Mouse (Mus musculus): ENCODE measurements at regions not wholly inside any gene's neighbourhood (a gene's known extent, or its start where the extent isn't known, plus 50 kb on each side); places are given as distances from the start of the nearest gene placed in this dataset.
"Not testable (repeated sequence)": the region's sequence is repeated elsewhere in the genome, so short reads cannot be mapped to it uniquely, and the experiment has no call there.

DNA sequence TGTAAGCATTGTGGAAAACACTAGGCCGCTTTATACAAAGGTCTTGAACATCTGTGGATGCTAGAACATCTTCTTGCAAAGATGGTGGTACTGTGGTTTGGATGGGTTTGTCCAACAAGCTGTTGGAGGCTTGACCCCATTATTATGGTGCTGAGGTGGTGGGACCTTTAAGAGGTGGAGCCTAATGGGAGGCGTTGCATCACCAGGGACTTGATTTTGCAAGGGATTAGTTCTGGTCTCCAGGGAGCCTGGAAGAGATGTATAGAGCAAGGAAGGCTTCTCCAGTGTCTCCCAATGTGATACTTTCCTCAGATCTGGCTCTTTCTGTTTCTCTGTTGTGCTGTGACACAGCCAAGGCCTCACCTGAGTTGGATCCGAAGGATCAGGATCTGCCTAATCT, 79.4 kb upstream of the Klf13 start:
- no peak for TF ChIP-seq CTCF (IDR thresholded peaks at IDR 0.05; ENCODE audit: extremely low read depth, insufficient read length, insufficient replicate concordance, low read depth, low read length)
- TF ChIP-seq POLR2A (IDR thresholded peaks at IDR 0.05; ENCODE audit: low read depth, low read length) = no peak
- 68% methylated on average over 3 of the region's 3 CpGs for WGBS
- H3K27ac ChIP-seq (ENCODE audit: insufficient read depth, low read depth, low read length) = no peak overlapping the region
- H3K4me3 ChIP-seq (ENCODE audit: low read depth, low read length) = no peak overlapping the region
- peaks cover 7% of the 10 kb centered on the region for H3K4me1 ChIP-seq (ENCODE audit: control insufficient read depth, insufficient read depth, insufficient read length, low read length)
- H3K36me3 ChIP-seq (ENCODE audit: control insufficient read depth, insufficient read depth, low read length) = no peaks in the 10 kb centered on the region
- no peaks in the 10 kb centered on the region for H3K27me3 ChIP-seq (ENCODE audit: control insufficient read depth, insufficient read depth, low read length)

DNA sequence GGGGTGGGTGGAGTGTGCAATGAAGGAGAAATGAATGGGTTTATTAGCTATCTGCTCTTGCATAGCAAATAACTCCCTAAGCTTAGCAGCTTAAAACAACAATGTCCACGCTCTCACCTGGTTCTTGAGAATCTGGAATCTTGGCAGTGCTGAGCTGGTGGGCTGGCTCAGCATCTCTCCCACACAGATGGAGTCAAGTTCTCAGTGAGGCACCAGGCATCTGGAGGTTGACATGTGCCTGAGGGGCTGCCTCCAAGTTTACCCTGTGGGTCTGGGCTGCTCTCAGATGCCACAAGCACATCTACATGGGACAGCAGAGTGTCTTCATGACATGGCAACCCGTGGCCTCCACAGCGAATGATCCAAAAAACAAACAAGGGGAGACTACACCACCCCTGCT, 78.2 kb upstream of the Klf13 start:
- H3K4me1 ChIP-seq (ENCODE audit: control insufficient read depth, insufficient read depth, insufficient read length, low read length) = peaks cover 9% of the 10 kb centered on the region
- 75% methylated on average over 3 of the region's 3 CpGs for whole genome bisulfite sequencing
- no peaks in the 10 kb centered on the region for H3K36me3 ChIP-seq (ENCODE audit: control insufficient read depth, insufficient read depth, low read length)
- no peak for TF ChIP-seq CTCF (IDR thresholded peaks at IDR 0.05; ENCODE audit: extremely low read depth, insufficient read length, insufficient replicate concordance, low read depth, low read length)
- H3K27me3 ChIP-seq (ENCODE audit: control insufficient read depth, insufficient read depth, low read length) = no peaks in the 10 kb centered on the region
- no peak overlapping the region for H3K27ac ChIP-seq (ENCODE audit: insufficient read depth, low read depth, low read length)
- H3K4me3 ChIP-seq (ENCODE audit: low read depth, low read length) = no peak overlapping the region

GRCm38 (mm10) chr7:64015136-64015535, 76.4 kb upstream of the Klf13 start:
- H3K27ac ChIP-seq (ENCODE audit: insufficient read depth, low read depth, low read length); H3K4me3 ChIP-seq (ENCODE audit: low read depth, low read length); H3K36me3 ChIP-seq (ENCODE audit: control insufficient read depth, insufficient read depth, low read length); H3K27me3 ChIP-seq (ENCODE audit: control insufficient read depth, insufficient read depth, low read length): not testable (repeated sequence)
- WGBS = 91% methylated on average over 2 of the region's 2 CpGs
- peaks cover 10% of the 10 kb centered on the region; the same call in 1 of the 2 replicates for H3K4me1 ChIP-seq (ENCODE audit: control insufficient read depth, insufficient read depth, insufficient read length, low read length)

DNA sequence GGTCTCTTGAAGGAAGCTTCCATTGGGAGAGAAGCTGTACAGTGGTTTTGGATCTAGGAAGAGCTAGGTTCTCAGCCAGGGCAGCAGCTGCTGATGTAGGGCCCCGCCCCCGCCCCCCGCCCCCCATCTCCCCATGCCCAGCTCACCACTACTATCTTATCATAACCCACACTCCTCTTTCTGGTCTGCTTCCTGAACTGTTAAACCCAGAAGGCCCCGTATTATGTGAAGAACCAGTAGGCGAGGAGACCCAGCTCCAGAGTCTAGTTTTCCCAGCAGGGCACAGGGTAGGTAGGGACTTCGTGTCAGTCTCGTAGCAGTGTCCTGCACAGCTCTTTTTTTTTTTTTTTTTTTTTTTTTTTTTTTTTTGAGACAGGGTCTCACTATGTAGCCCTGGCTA, 75.5 kb upstream of the Klf13 start:
- TF ChIP-seq POLR2A (IDR thresholded peaks at IDR 0.05; ENCODE audit: low read depth, low read length) = no peak
- TF ChIP-seq CTCF (IDR thresholded peaks at IDR 0.05; ENCODE audit: extremely low read depth, insufficient read length, insufficient replicate concordance, low read depth, low read length) = no peak
- no peaks in the 10 kb centered on the region for H3K36me3 ChIP-seq (ENCODE audit: control insufficient read depth, insufficient read depth, low read length)
- WGBS = 71% methylated on average over 7 of the region's 7 CpGs
- H3K27me3 ChIP-seq (ENCODE audit: control insufficient read depth, insufficient read depth, low read length) = no peaks in the 10 kb centered on the region
- H3K27ac ChIP-seq (ENCODE audit: insufficient read depth, low read depth, low read length) = no peak overlapping the region
- no peak overlapping the region for H3K4me3 ChIP-seq (ENCODE audit: low read depth, low read length)
- peaks cover 10% of the 10 kb centered on the region; the same call in 1 of the 2 replicates for H3K4me1 ChIP-seq (ENCODE audit: control insufficient read depth, insufficient read depth, insufficient read length, low read length)

GRCm38 (mm10) chr7:64013023-64013547, 74.4 kb upstream of the Klf13 start:
- no peak for TF ChIP-seq POLR2A (IDR thresholded peaks at IDR 0.05; ENCODE audit: low read depth, low read length)
- no peaks in the 10 kb centered on the region for H3K27me3 ChIP-seq (ENCODE audit: control insufficient read depth, insufficient read depth, low read length)
- 64% methylated on average over 5 of the region's 5 CpGs for WGBS
- H3K4me3 ChIP-seq (ENCODE audit: low read depth, low read length) = no peak overlapping the region
- H3K4me1 ChIP-seq (ENCODE audit: control insufficient read depth, insufficient read depth, insufficient read length, low read length) = peaks cover 10% of the 10 kb centered on the region; the same call in 1 of the 2 replicates
- no peaks in the 10 kb centered on the region for H3K36me3 ChIP-seq (ENCODE audit: control insufficient read depth, insufficient read depth, low read length)
- H3K27ac ChIP-seq (ENCODE audit: insufficient read depth, low read depth, low read length) = no peak overlapping the region

DNA sequence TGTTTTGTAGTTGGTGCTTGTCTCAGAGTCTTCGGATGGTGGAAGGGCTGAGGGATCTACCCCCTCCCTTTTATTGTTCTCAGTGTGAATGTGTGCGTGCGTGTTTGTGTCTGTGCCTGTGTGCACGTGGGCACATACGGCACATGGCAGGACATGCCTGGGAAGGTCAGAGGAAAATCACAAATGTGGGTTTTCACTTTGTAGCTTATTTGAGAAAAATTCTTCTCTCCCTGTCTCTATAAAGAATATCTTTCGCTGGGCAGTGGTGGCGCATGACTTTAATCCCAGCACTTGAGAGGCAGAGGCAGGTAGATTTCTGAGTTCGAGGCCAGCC, 73.5 kb upstream of the Klf13 start:
- H3K27ac ChIP-seq (ENCODE audit: insufficient read depth, low read depth, low read length) = peak overlapping the region; percentile 70
- H3K4me3 ChIP-seq (ENCODE audit: low read depth, low read length) = no peak overlapping the region
- WGBS = 85% methylated on average over 8 of the region's 8 CpGs

GRCm38 (mm10) chr7:64011563-64012267, 73.0 kb upstream of the Klf13 start:
- peak overlapping the region; percentile 18 for H3K4me3 ChIP-seq (ENCODE audit: low read depth, low read length)
- H3K27ac ChIP-seq (ENCODE audit: insufficient read depth, low read depth, low read length) = peak overlapping the region; percentile 70
- no peak for TF ChIP-seq CTCF (IDR thresholded peaks at IDR 0.05; ENCODE audit: extremely low read depth, insufficient read length, insufficient replicate concordance, low read depth, low read length)
- TF ChIP-seq POLR2A (IDR thresholded peaks at IDR 0.05; ENCODE audit: low read depth, low read length) = no peak
- H3K4me1 ChIP-seq (ENCODE audit: control insufficient read depth, insufficient read depth, insufficient read length, low read length) = peaks cover 10% of the 10 kb centered on the region; the same call in 1 of the 2 replicates
- WGBS = 25% methylated on average over 13 of the region's 13 CpGs
- H3K36me3 ChIP-seq (ENCODE audit: control insufficient read depth, insufficient read depth, low read length) = no peaks in the 10 kb centered on the region
- H3K27me3 ChIP-seq (ENCODE audit: control insufficient read depth, insufficient read depth, low read length) = no peaks in the 10 kb centered on the region

More for the DNA sequence above, 73.5 kb upstream of the Klf13 start:
- Histone ChIP-seq H3K4me1 (ENCODE audit: control insufficient read depth, insufficient read depth, insufficient read length, low read length) (peaks cover 10% of the 10 kb centered on the region; the same call in 1 of the 2 replicates), H3K27me3 (ENCODE audit: control insufficient read depth, insufficient read depth, low read length) (no peaks in the 10 kb centered on the region), H3K36me3 (ENCODE audit: control insufficient read depth, insufficient read depth, low read length) (no peaks in the 10 kb centered on the region)
- TF ChIP-seq CTCF (IDR thresholded peaks at IDR 0.05; ENCODE audit: extremely low read depth, insufficient read length, insufficient replicate concordance, low read depth, low read length) = no peak
- TF ChIP-seq POLR2A (IDR thresholded peaks at IDR 0.05; ENCODE audit: low read depth, low read length) = no peak

Measured in small intestine, adult 2 months (tissue).